Mouse (Mus musculus): ENCODE measurements around the gene Bend5. TPM values are rescaled to one million over a fixed set of nuclear protein-coding genes. Genes with fewer than 3 reads are reported as not detected.

Bend5 gene
- total and polyA plus RNA-seq, 3 experiments: not detected

GRCm38 (mm10) chr4:111399784-111400183, 15.0 kb upstream of the Bend5 start:
- Histone ChIP-seq H3K36me3 (replicated peaks) (no peaks in the 10 kb centered on the region), H3K9me3 (replicated peaks) (peaks cover 5% of the 10 kb centered on the region), H3K4me1 (ENCODE audit: insufficient read depth, low read depth, low read length) (no peaks in the 10 kb centered on the region), H3K27me3 (ENCODE audit: insufficient read depth, low read length) (no peaks in the 10 kb centered on the region), H3K4me3 (ENCODE audit: low read depth, low read length) (no peak overlapping the region)
- ATAC-seq (ENCODE audit: extremely low read depth, insufficient number of reproducible peaks, low FRiP score, poor library complexity, severe bottlenecking): no peak
- no peak for DNase-seq (ENCODE audit: low spot score)
- TF ChIP-seq TAL1 (conservative IDR thresholded peaks at IDR 0.05; ENCODE audit: low read depth, low read length) (no peak), GATA2 (IDR thresholded peaks at IDR 0.05; ENCODE audit: borderline replicate concordance, low read depth, low read length) (no peak), POLR2AphosphoS5 (IDR thresholded peaks at IDR 0.05; ENCODE audit: insufficient replicate concordance, low read depth, low read length) (no peak), CTCF (IDR thresholded peaks at IDR 0.05; ENCODE audit: low read depth, low read length) (no peak), GATA1 (IDR thresholded peaks at IDR 0.05; ENCODE audit: borderline replicate concordance, low read length) (no peak)

- Histone ChIP-seq H3K27me3 (ENCODE audit: insufficient read depth, low read length) (no peaks in the 10 kb centered on the region), H3K36me3 (replicated peaks) (no peaks in the 10 kb centered on the region), H3K4me3 (ENCODE audit: low read depth, low read length) (no peak overlapping the region), H3K9me3 (replicated peaks) (peaks cover 3% of the 10 kb centered on the region), H3K4me1 (ENCODE audit: insufficient read depth, low read depth, low read length) (no peaks in the 10 kb centered on the region)
- TF ChIP-seq CTCF (IDR thresholded peaks at IDR 0.05; ENCODE audit: low read depth, low read length): no peak
- TF ChIP-seq TAL1 (conservative IDR thresholded peaks at IDR 0.05; ENCODE audit: low read depth, low read length): no peak
- TF ChIP-seq GATA2 (IDR thresholded peaks at IDR 0.05; ENCODE audit: borderline replicate concordance, low read depth, low read length): no peak
- TF ChIP-seq POLR2AphosphoS5 (IDR thresholded peaks at IDR 0.05; ENCODE audit: insufficient replicate concordance, low read depth, low read length): no peak
- no peak for TF ChIP-seq GATA1 (IDR thresholded peaks at IDR 0.05; ENCODE audit: borderline replicate concordance, low read length)
- ATAC-seq (ENCODE audit: extremely low read depth, insufficient number of reproducible peaks, low FRiP score, poor library complexity, severe bottlenecking) (no peak), DNase-seq (ENCODE audit: low spot score) (no peak)
Observed at GRCm38 (mm10) chr4:111400676-111401075, 14.1 kb upstream of the Bend5 start.

GRCm38 (mm10) chr4:111403243-111403642, 11.6 kb upstream of the Bend5 start:
- TF ChIP-seq TAL1 (conservative IDR thresholded peaks at IDR 0.05; ENCODE audit: low read depth, low read length) (no peak), CTCF (IDR thresholded peaks at IDR 0.05; ENCODE audit: low read depth, low read length) (no peak), POLR2AphosphoS5 (IDR thresholded peaks at IDR 0.05; ENCODE audit: insufficient replicate concordance, low read depth, low read length) (no peak), GATA2 (IDR thresholded peaks at IDR 0.05; ENCODE audit: borderline replicate concordance, low read depth, low read length) (no peak)
- Histone ChIP-seq H3K36me3 (replicated peaks) (no peaks in the 10 kb centered on the region), H3K4me3 (ENCODE audit: low read depth, low read length) (no peak overlapping the region), H3K9me3 (replicated peaks) (no peaks in the 10 kb centered on the region; the same call in none of the 2 replicates), H3K27me3 (ENCODE audit: insufficient read depth, low read length) (no peaks in the 10 kb centered on the region), H3K4me1 (ENCODE audit: insufficient read depth, low read depth, low read length) (no peaks in the 10 kb centered on the region)
- ATAC-seq (ENCODE audit: extremely low read depth, insufficient number of reproducible peaks, low FRiP score, poor library complexity, severe bottlenecking) (no peak), DNase-seq (ENCODE audit: low spot score) (no peak)

GRCm38 (mm10) chr4:111410731-111411130, 4.1 kb upstream of the Bend5 start:
- no peaks in the 10 kb centered on the region for H3K4me1 ChIP-seq (ENCODE audit: insufficient read depth, low read depth, low read length)
- TF ChIP-seq POLR2AphosphoS5 (IDR thresholded peaks at IDR 0.05; ENCODE audit: insufficient replicate concordance, low read depth, low read length) (no peak), GATA1 (IDR thresholded peaks at IDR 0.05; ENCODE audit: borderline replicate concordance, low read length) (no peak), CTCF (IDR thresholded peaks at IDR 0.05; ENCODE audit: low read depth, low read length) (no peak), TAL1 (conservative IDR thresholded peaks at IDR 0.05; ENCODE audit: low read depth, low read length) (no peak), GATA2 (IDR thresholded peaks at IDR 0.05; ENCODE audit: borderline replicate concordance, low read depth, low read length) (no peak)
- H3K4me3 ChIP-seq (ENCODE audit: low read depth, low read length): no peak overlapping the region
- H3K27me3 ChIP-seq (ENCODE audit: insufficient read depth, low read length): no peaks in the 10 kb centered on the region
- DNase-seq (ENCODE audit: low spot score): no peak
- no peaks in the 10 kb centered on the region for H3K36me3 ChIP-seq (replicated peaks)
- peaks cover 18% of the 10 kb centered on the region for H3K9me3 ChIP-seq (replicated peaks)
- no peak for ATAC-seq (ENCODE audit: extremely low read depth, insufficient number of reproducible peaks, low FRiP score, poor library complexity, severe bottlenecking)

DNA sequence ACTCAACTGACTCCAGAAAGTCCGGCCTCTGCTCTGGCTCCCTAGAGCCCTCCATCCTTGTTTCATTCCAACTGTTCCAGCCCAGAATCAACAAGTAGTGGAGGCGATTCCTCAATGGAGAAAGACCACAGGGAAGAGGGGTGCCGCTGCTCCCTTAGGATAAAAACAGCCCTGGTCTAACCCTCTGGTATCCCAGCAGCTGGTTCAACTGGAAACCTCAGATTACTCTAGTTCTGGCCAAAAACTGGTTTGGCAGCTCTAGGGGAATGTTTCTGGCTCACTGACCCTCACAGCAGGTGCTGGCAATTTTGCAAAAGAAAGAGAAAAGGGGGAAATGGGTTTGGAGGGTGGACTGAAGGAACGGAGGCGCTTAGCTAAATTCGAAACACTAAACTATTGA, 407 bp upstream of the Bend5 start:
- Histone ChIP-seq H3K4me1 (ENCODE audit: insufficient read depth, low read depth, low read length) (no peaks in the 10 kb centered on the region), H3K27me3 (ENCODE audit: insufficient read depth, low read length) (no peaks in the 10 kb centered on the region), H3K9me3 (replicated peaks) (peaks cover 32% of the 10 kb centered on the region), H3K4me3 (ENCODE audit: low read depth, low read length) (no peak overlapping the region), H3K36me3 (replicated peaks) (no peaks in the 10 kb centered on the region)
- DNase-seq (ENCODE audit: low spot score) (no peak), ATAC-seq (ENCODE audit: extremely low read depth, insufficient number of reproducible peaks, low FRiP score, poor library complexity, severe bottlenecking) (no peak)
- TF ChIP-seq POLR2AphosphoS5 (IDR thresholded peaks at IDR 0.05; ENCODE audit: insufficient replicate concordance, low read depth, low read length): no peak
- no peak for TF ChIP-seq TAL1 (conservative IDR thresholded peaks at IDR 0.05; ENCODE audit: low read depth, low read length)
- TF ChIP-seq GATA1 (IDR thresholded peaks at IDR 0.05; ENCODE audit: borderline replicate concordance, low read length): no peak
- no peak for TF ChIP-seq CTCF (IDR thresholded peaks at IDR 0.05; ENCODE audit: low read depth, low read length)
- TF ChIP-seq GATA2 (IDR thresholded peaks at IDR 0.05; ENCODE audit: borderline replicate concordance, low read depth, low read length): no peak

GRCm38 (mm10) chr4:111416126-111416525, 1.3 kb downstream of the Bend5 start:
- no peak for DNase-seq (ENCODE audit: low spot score)

More at GRCm38 (mm10) chr4:111416126-111416525, 1.3 kb downstream of the Bend5 start:
- Histone ChIP-seq H3K9me3 (replicated peaks) (peaks cover 28% of the 10 kb centered on the region), H3K4me1 (ENCODE audit: insufficient read depth, low read depth, low read length) (no peaks in the 10 kb centered on the region), H3K36me3 (replicated peaks) (no peaks in the 10 kb centered on the region), H3K4me3 (ENCODE audit: low read depth, low read length) (no peak overlapping the region), H3K27me3 (ENCODE audit: insufficient read depth, low read length) (no peaks in the 10 kb centered on the region)
- ATAC-seq (ENCODE audit: extremely low read depth, insufficient number of reproducible peaks, low FRiP score, poor library complexity, severe bottlenecking): no peak
- TF ChIP-seq POLR2AphosphoS5 (IDR thresholded peaks at IDR 0.05; ENCODE audit: insufficient replicate concordance, low read depth, low read length) (no peak), TAL1 (conservative IDR thresholded peaks at IDR 0.05; ENCODE audit: low read depth, low read length) (no peak), GATA2 (IDR thresholded peaks at IDR 0.05; ENCODE audit: borderline replicate concordance, low read depth, low read length) (no peak), CTCF (IDR thresholded peaks at IDR 0.05; ENCODE audit: low read depth, low read length) (no peak), GATA1 (IDR thresholded peaks at IDR 0.05; ENCODE audit: borderline replicate concordance, low read length) (no peak)
